Mouse (Mus musculus): ENCODE results near the gene Nbea. TPM values are rescaled to one million over a fixed set of nuclear protein-coding genes. Genes with fewer than 3 reads are reported as not detected.

Gene Nbea
- polyA plus RNA-seq, 1 experiment from 2014 or later, result 20.5 TPM

DNA sequence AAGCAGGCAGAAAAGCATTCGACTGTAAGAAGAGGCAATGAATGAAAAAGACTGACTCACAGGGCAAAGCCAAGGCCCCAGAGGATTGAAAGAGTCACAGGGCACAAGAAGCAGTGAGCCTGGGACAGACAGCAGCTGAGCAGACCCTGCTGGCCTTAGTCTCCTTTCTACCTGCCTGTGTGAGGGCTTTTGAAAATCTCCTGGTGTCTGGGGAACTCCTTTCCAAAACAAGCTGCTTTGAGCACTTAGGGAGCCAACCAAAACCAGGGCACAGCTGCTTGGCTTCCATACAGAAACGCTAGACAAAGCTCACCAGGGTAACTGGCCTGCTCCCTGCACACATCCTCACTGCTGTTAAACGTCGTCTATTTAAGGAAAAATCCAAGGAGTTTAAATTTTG, 498.6 kb downstream of the Nbea start:
- Histone ChIP-seq H3K27me3 (ENCODE audit: control insufficient read depth, insufficient read depth, low read length) (no peaks in the 10 kb centered on the region), H3K9ac (ENCODE audit: low read length) (no peak overlapping the region), H3K36me3 (ENCODE audit: control insufficient read depth, insufficient read depth, low read length) (no peaks in the 10 kb centered on the region), H3K4me3 (ENCODE audit: low read depth, low read length) (no peak overlapping the region), H3K4me1 (replicated peaks; ENCODE audit: control insufficient read depth, insufficient read depth, low read length) (no peaks in the 10 kb centered on the region), H3K4me2 (ENCODE audit: low read depth, low read length, severe bottlenecking) (no peak overlapping the region), H3K9me3 (ENCODE audit: control insufficient read depth, low read length) (no peaks in the 10 kb centered on the region), H3K27ac (ENCODE audit: low read depth, low read length) (no peak overlapping the region)
- DNase-seq (ENCODE audit: low spot score), result no peak
- ATAC-seq (replicated peaks; ENCODE audit: low FRiP score), result no peak
- 54% methylated on average over 4 of the region's 4 CpGs for WGBS

GRCm38 (mm10) chr3:55677691-55678090, 505.8 kb downstream of the Nbea start:
- Histone ChIP-seq H3K4me3 (ENCODE audit: low read depth, low read length) (no peak overlapping the region), H3K4me2 (ENCODE audit: low read depth, low read length, severe bottlenecking) (no peak overlapping the region), H3K4me1 (replicated peaks; ENCODE audit: control insufficient read depth, insufficient read depth, low read length) (no peaks in the 10 kb centered on the region), H3K27ac (ENCODE audit: low read depth, low read length) (no peak overlapping the region), H3K9ac (ENCODE audit: low read length) (no peak overlapping the region), H3K36me3 (ENCODE audit: control insufficient read depth, insufficient read depth, low read length) (no peaks in the 10 kb centered on the region), H3K9me3 (ENCODE audit: control insufficient read depth, low read length) (no peaks in the 10 kb centered on the region), H3K27me3 (ENCODE audit: control insufficient read depth, insufficient read depth, low read length) (no peaks in the 10 kb centered on the region)
- ATAC-seq (replicated peaks; ENCODE audit: low FRiP score) (no peak), DNase-seq (ENCODE audit: low spot score) (no peak)
- WGBS, result 83% methylated on average over 2 of the region's 2 CpGs

GRCm38 (mm10) chr3:55674185-55674584, 509.3 kb downstream of the Nbea start:
- Histone ChIP-seq H3K9me3 (ENCODE audit: control insufficient read depth, low read length) (no peaks in the 10 kb centered on the region), H3K9ac (ENCODE audit: low read length) (no peak overlapping the region), H3K27me3 (ENCODE audit: control insufficient read depth, insufficient read depth, low read length) (no peaks in the 10 kb centered on the region), H3K36me3 (ENCODE audit: control insufficient read depth, insufficient read depth, low read length) (no peaks in the 10 kb centered on the region), H3K4me2 (ENCODE audit: low read depth, low read length, severe bottlenecking) (no peak overlapping the region), H3K27ac (ENCODE audit: low read depth, low read length) (no peak overlapping the region), H3K4me3 (ENCODE audit: low read depth, low read length) (no peak overlapping the region), H3K4me1 (replicated peaks; ENCODE audit: control insufficient read depth, insufficient read depth, low read length) (no peaks in the 10 kb centered on the region)
- WGBS, result 90% methylated on average over 7 of the region's 7 CpGs
- ATAC-seq (replicated peaks; ENCODE audit: low FRiP score) (no peak), DNase-seq (ENCODE audit: low spot score) (no peak)

GRCm38 (mm10) chr3:55667048-55667447, 516.5 kb downstream of the Nbea start:
- ATAC-seq (replicated peaks; ENCODE audit: low FRiP score), result no peak
- WGBS, result 69% methylated on average over 6 of the region's 6 CpGs

DNA sequence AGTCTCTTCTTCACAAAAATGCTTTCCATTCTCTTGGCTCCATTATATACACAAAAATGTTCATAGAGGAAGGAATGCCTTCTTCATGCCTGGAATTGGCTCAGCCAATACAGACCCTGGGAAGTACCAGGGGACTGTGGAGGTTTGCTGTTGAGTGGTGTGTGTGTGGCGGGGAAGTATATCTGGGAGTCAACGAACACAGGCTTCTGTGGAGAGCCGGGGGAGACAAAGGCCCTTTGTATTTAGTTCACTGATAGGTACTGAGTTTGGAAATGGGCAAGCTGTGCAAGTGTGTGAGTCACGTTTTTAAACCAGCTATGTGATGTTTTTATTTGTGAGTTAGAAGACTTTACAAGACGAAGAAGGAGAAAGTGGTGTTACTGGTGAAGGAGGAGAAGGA, 517.6 kb downstream of the Nbea start:
- Histone ChIP-seq H3K9ac (ENCODE audit: low read length) (no peak overlapping the region), H3K27ac (ENCODE audit: low read depth, low read length) (no peak overlapping the region), H3K4me1 (replicated peaks; ENCODE audit: control insufficient read depth, insufficient read depth, low read length) (no peaks in the 10 kb centered on the region), H3K4me2 (ENCODE audit: low read depth, low read length, severe bottlenecking) (no peak overlapping the region), H3K36me3 (ENCODE audit: control insufficient read depth, insufficient read depth, low read length) (no peaks in the 10 kb centered on the region), H3K9me3 (ENCODE audit: control insufficient read depth, low read length) (no peaks in the 10 kb centered on the region), H3K27me3 (ENCODE audit: control insufficient read depth, insufficient read depth, low read length) (no peaks in the 10 kb centered on the region), H3K4me3 (ENCODE audit: low read depth, low read length) (no peak overlapping the region)
- 27% methylated on average over 5 of the region's 5 CpGs for WGBS
- DNase-seq (ENCODE audit: low spot score), result no peak
- ATAC-seq (replicated peaks; ENCODE audit: low FRiP score), result no peak

More at GRCm38 (mm10) chr3:55667048-55667447, 516.5 kb downstream of the Nbea start:
- H3K4me1 ChIP-seq (replicated peaks; ENCODE audit: control insufficient read depth, insufficient read depth, low read length), result no peaks in the 10 kb centered on the region
- no peaks in the 10 kb centered on the region for H3K36me3 ChIP-seq (ENCODE audit: control insufficient read depth, insufficient read depth, low read length)
- DNase-seq (ENCODE audit: low spot score), result no peak
- H3K9me3 ChIP-seq (ENCODE audit: control insufficient read depth, low read length), result no peaks in the 10 kb centered on the region
- H3K4me2 ChIP-seq (ENCODE audit: low read depth, low read length, severe bottlenecking), result no peak overlapping the region
- no peak overlapping the region for H3K9ac ChIP-seq (ENCODE audit: low read length)
- H3K4me3 ChIP-seq (ENCODE audit: low read depth, low read length), result no peak overlapping the region
- H3K27me3 ChIP-seq (ENCODE audit: control insufficient read depth, insufficient read depth, low read length), result no peaks in the 10 kb centered on the region
- H3K27ac ChIP-seq (ENCODE audit: low read depth, low read length), result no peak overlapping the region

DNA sequence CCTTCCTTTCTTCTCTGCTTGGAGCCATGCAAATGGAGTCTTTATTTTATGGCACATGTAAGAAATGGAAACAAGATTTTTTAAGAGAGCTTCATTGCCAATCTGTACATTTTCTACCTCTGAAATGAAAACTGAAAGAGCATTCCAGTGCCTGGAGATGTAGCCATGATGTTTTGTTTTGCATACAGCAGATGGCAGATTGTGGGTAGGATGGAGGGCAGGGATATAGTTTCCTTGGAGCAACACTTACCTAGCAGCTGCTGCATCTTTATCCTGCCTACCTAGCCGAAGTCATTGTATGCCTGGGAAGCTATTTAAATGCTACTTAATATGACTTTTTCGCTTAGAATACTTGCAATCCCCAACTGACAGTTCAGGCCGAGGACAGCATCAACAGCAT, 518.8 kb downstream of the Nbea start:
- no peak overlapping the region for H3K9ac ChIP-seq (ENCODE audit: low read length)
- ATAC-seq (replicated peaks; ENCODE audit: low FRiP score), result no peak
- 85% methylated on average over 3 of the region's 3 CpGs for WGBS
- H3K4me2 ChIP-seq (ENCODE audit: low read depth, low read length, severe bottlenecking), result no peak overlapping the region
- no peaks in the 10 kb centered on the region for H3K4me1 ChIP-seq (replicated peaks; ENCODE audit: control insufficient read depth, insufficient read depth, low read length)
- H3K36me3 ChIP-seq (ENCODE audit: control insufficient read depth, insufficient read depth, low read length), result no peaks in the 10 kb centered on the region
- no peaks in the 10 kb centered on the region for H3K9me3 ChIP-seq (ENCODE audit: control insufficient read depth, low read length)
- H3K27me3 ChIP-seq (ENCODE audit: control insufficient read depth, insufficient read depth, low read length), result no peaks in the 10 kb centered on the region
- no peak overlapping the region for H3K27ac ChIP-seq (ENCODE audit: low read depth, low read length)
- H3K4me3 ChIP-seq (ENCODE audit: low read depth, low read length), result no peak overlapping the region
- DNase-seq (ENCODE audit: low spot score), result no peak

DNA sequence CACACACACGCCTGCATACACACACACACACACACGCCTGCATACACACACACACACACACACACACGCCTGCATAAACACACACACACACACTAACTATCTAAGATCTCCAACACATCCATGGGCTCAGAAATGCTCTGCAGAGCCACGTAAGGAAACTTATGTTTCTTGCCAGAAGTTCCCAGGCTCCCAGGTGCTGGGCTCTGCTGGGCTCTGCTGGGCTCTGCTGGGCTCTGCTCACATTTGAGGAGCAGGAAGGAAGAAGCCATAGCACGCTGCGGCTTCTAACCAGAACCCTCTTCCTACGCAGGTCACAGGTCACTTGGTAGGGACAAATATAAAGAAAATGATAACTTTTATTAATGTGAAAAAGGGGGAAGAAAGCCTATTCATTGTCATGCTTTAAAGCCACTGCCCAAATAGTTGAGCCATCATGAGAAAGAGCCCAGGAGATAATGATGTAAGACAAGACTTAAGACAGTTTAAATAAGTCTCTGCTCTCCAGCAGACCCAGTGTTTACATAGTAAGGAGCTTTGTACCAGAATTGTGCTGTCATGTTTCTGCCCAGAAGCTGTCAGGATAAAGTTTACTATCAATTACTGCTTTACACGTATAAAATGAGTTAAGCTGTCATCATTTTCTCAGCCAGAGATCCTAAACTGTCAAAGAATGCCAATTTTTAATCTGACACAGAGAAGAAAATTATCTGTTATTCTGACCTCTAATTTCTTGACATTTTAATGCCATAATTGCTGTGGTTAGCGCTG, 521.6 kb downstream of the Nbea start:
- 74% methylated on average over 8 of the region's 9 CpGs for WGBS
- Histone ChIP-seq H3K4me1 (replicated peaks; ENCODE audit: control insufficient read depth, insufficient read depth, low read length) (no peaks in the 10 kb centered on the region), H3K27ac (ENCODE audit: low read depth, low read length) (no peak overlapping the region), H3K9me3 (ENCODE audit: control insufficient read depth, low read length) (no peaks in the 10 kb centered on the region), H3K4me2 (ENCODE audit: low read depth, low read length, severe bottlenecking) (no peak overlapping the region), H3K9ac (ENCODE audit: low read length) (no peak overlapping the region), H3K4me3 (ENCODE audit: low read depth, low read length) (no peak overlapping the region), H3K27me3 (ENCODE audit: control insufficient read depth, insufficient read depth, low read length) (no peaks in the 10 kb centered on the region), H3K36me3 (ENCODE audit: control insufficient read depth, insufficient read depth, low read length) (no peaks in the 10 kb centered on the region)
- no peak for ATAC-seq (replicated peaks; ENCODE audit: low FRiP score)
- no peak for DNase-seq (ENCODE audit: low spot score)

DNA sequence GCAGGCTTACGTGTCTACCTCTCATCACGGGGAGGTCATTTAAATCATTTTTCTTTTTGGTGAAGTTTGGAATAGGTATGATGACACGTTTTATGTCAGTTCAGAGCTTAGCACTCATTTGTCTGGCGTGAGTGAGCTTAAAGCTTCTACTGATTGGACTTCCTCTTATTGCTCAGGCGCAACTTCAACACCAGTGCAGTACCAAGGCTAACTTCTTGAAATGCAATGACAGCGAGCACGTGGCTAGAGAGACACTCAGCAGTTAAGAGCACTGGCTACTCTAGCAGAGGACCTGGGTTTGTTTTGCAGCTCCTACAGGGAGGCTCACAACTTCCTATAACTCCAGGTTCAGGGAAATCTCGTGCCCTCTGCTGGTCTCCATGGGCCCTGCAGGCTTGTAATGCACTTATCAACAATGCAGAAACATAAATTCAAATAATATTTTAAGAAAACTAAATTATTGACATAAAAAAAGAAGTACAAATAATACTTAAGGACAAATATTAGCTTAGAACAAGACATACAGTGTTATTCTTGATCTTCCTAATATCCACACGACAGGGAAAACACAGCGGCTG, 523.2 kb downstream of the Nbea start:
- ATAC-seq (replicated peaks; ENCODE audit: low FRiP score), result no peak
- Histone ChIP-seq H3K4me1 (replicated peaks; ENCODE audit: control insufficient read depth, insufficient read depth, low read length) (no peaks in the 10 kb centered on the region), H3K4me3 (ENCODE audit: low read depth, low read length) (no peak overlapping the region), H3K9me3 (ENCODE audit: control insufficient read depth, low read length) (no peaks in the 10 kb centered on the region), H3K27me3 (ENCODE audit: control insufficient read depth, insufficient read depth, low read length) (no peaks in the 10 kb centered on the region), H3K36me3 (ENCODE audit: control insufficient read depth, insufficient read depth, low read length) (no peaks in the 10 kb centered on the region), H3K9ac (ENCODE audit: low read length) (no peak overlapping the region), H3K27ac (ENCODE audit: low read depth, low read length) (no peak overlapping the region), H3K4me2 (ENCODE audit: low read depth, low read length, severe bottlenecking) (no peak overlapping the region)
- WGBS, result 92% methylated on average over 10 of the region's 10 CpGs
- DNase-seq (ENCODE audit: low spot score), result no peak

Data from forebrain, embryonic 11.5 days (tissue).